Mouse (Mus musculus) midbrain, embryonic 13.5 days (tissue): ENCODE measurements at regions not wholly inside any gene's neighbourhood (a gene's known extent, or its start where the extent isn't known, plus 50 kb on each side); places are given as distances from the start of the nearest gene placed in this dataset.

Experiments
- ATAC-seq: fragments of 200-750 bp; cut with Nextera tagmentation; 2 replicates; pipeline ENCODE4 v1.8.0; 2017; ENCODE audit warnings: mild to moderate bottlenecking, moderate TSS enrichment, moderate library complexity
- H3K27ac ChIP-seq: fragments of 300-500 bp; sonication (generic); 2 replicates; pipeline ENCODE4 v1.5.1; 2015; ENCODE audit warnings: inconsistent platforms, mild to moderate bottlenecking, moderate library complexity
- H3K27me3 ChIP-seq: fragments of 300-500 bp; sonication (generic); 2 replicates; pipeline ENCODE4 v1.6.1; 2015; ENCODE audit warnings: mild to moderate bottlenecking, inconsistent platforms
- H3K36me3 ChIP-seq: fragments of 300-500 bp; sonication (generic); 2 replicates; pipeline ENCODE4 v1.6.1; 2015; ENCODE audit warnings: mild to moderate bottlenecking, inconsistent platforms
- H3K4me1 ChIP-seq: fragments of 300-500 bp; sonication (generic); replicated peaks from 2 replicates; pipeline ENCODE4 v1.6.1; 2015; ENCODE audit warnings: inconsistent platforms
- H3K4me2 ChIP-seq: fragments of 300-500 bp; sonication (generic); replicated peaks from 2 replicates; pipeline ENCODE4 v1.6.1; 2015; ENCODE audit warnings: moderate library complexity, mild to moderate bottlenecking, inconsistent platforms
- H3K4me3 ChIP-seq: fragments of 300-500 bp; sonication (generic); replicated peaks from 2 replicates; pipeline ENCODE4 v1.5.1; 2015; ENCODE audit warnings: mild to moderate bottlenecking, inconsistent platforms
- H3K9ac ChIP-seq: fragments of 300-500 bp; sonication (generic); replicated peaks from 2 replicates; pipeline ENCODE4 v1.6.1; 2015; ENCODE audit warnings: mild to moderate bottlenecking, inconsistent platforms
- H3K9me3 ChIP-seq: fragments of 300-500 bp; sonication (generic); 2 replicates; pipeline ENCODE4 v1.6.1; 2016; ENCODE audit warnings: mild to moderate bottlenecking, inconsistent platforms
- WGBS: fragments of 180-500 bp; shearing (Covaris S2); methylation state at CpG from one replicate; pipeline ENCODE4 v1.1.7; 2015; 5-methylcytosine and 5-hydroxymethylcytosine counted together

DNA sequence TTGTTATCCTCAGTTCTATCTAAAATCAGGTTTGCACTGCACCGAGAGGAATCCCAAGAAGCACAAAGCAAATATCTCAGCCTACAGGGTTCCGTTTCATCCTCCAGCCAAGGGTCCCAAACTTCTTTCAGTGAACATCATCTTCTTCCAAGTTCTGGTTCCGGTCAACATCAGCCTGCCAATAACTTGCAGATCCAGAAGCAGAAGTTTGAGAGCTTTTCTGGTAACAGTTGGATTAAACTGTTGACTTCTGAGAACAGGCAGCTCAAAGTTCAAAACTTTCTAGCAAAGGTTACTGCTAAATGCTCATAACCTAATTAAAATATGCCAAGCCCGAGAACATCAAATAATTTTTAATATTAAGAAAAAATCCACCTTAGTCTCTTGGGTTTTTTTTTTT, 237.0 kb upstream of the Gm37988 start:
- Histone ChIP-seq H3K4me2 (no peak overlapping the region), H3K9ac (no peak overlapping the region), H3K27ac (no peak overlapping the region), H3K27me3 (no peaks in the 10 kb centered on the region), H3K4me1 (peaks cover 3% of the 10 kb centered on the region), H3K4me3 (no peak overlapping the region), H3K9me3 (peaks cover 5% of the 10 kb centered on the region; the same call in 1 of the 2 replicates), H3K36me3 (no peaks in the 10 kb centered on the region)
- ATAC-seq, result no peak
- WGBS, result 85% methylated on average over 4 of the region's 4 CpGs

DNA sequence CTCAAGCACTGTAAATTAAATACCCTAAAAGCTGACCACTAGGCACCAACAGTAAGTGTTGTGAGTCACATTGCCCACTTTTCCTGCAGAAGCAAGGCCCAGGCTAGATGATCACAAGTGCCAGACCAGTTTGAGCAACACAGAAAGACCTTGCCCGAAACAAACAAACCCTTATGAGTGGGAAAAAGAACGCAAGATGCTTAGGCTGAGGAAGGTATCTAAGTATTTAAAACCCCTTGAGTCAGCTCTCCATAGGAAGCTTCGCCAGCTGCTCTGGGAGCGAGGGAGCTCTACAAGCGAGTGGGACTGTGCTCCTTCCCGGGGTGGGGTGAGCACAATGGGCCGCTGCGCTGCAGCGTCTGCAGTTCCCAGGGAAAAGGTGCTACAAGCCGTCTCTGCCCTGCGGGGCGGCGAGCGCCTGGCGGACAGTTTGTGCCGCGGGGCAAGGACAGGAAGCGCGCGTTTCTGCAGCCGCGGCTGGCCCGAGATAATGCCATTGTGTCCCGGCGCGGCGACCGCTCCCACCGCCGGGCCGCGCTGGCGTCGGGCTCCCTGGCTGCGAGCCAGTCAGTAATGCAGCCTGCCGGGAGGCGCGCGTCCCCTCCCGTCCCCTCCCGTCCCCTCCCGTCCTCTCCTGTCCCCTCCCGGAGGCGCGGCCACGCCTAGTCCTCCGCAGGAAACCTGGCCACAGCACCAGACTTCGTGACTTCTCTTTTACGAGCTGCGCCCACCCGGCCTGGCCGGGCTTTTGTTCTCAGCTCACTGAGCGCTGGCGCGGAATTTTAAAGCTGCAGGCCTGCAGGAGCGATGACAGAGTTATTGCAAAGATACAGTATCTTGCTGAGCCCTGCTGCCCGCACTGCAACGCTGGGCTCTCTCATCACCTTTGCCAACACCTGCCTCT, 236.1 kb upstream of the Gm37988 start:
- peaks cover 3% of the 10 kb centered on the region for H3K4me1 ChIP-seq

DNA sequence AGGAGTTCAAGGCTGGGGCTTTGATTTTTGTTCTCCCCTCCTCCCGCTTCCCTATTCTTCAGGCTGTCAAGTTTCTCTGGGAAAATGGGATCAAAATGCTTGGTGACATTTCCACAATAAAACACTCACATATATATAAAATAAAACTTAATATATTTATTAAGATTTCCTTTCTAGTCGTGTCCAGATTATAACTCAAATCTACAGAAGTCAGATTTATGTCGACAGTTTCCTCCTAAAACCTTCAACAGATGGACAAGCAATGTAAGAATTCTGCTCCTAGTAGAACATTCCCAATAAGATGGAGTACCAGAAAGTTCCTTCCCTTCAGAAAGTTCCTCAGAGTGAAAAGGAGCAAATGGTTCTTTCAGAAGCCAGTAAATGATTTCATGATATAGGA, 235.4 kb upstream of the Gm37988 start:
- peaks cover 5% of the 10 kb centered on the region; the same call in 1 of the 2 replicates for H3K9me3 ChIP-seq
- peak overlapping the region; percentile 87; the same call in 1 of the 2 replicates for H3K9ac ChIP-seq
- H3K4me3 ChIP-seq, result peak overlapping the region; percentile 55
- peak overlapping the region; percentile 70 for H3K4me2 ChIP-seq
- no peaks in the 10 kb centered on the region for H3K27me3 ChIP-seq
- no peaks in the 10 kb centered on the region for H3K36me3 ChIP-seq
- WGBS, result 39% methylated on average over 3 of the region's 3 CpGs
- H3K4me1 ChIP-seq, result peaks cover 3% of the 10 kb centered on the region
- peak overlapping the region; percentile 88 for H3K27ac ChIP-seq
- no peak for ATAC-seq

More for the DNA sequence above, 236.1 kb upstream of the Gm37988 start:
- peaks cover 5% of the 10 kb centered on the region; the same call in 1 of the 2 replicates for H3K9me3 ChIP-seq
- no peaks in the 10 kb centered on the region for H3K36me3 ChIP-seq
- peak overlapping the region; percentile 87 for H3K9ac ChIP-seq
- ATAC-seq, result peak; percentile 97
- under 1% methylated on average over 54 of the region's 58 CpGs for WGBS
- H3K4me3 ChIP-seq, result peak overlapping the region; percentile 55
- peak overlapping the region; percentile 70 for H3K4me2 ChIP-seq
- peak overlapping the region; percentile 88 for H3K27ac ChIP-seq
- no peaks in the 10 kb centered on the region for H3K27me3 ChIP-seq

DNA sequence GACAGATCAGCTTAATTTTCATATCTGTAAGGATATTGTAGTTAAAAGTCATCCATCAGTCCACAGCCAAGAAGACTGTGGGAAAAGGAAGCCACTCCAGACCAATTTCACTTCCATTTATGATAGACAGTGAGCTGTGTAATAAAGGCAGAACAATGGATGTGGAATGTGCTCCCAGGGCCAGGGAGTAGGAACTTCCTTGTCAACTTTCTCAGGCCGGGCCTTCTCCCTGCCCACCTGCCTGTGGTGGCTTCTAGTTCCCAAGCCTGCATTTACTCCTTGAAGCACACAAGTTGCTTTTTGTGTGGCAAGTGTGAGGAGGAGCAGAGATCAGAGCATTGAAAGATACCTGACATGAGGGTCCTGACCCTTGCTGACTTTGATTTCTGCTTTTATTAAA, 233.6 kb upstream of the Gm37988 start:
- no peak overlapping the region for H3K4me3 ChIP-seq
- no peaks in the 10 kb centered on the region for H3K27me3 ChIP-seq
- H3K36me3 ChIP-seq, result no peaks in the 10 kb centered on the region
- H3K4me2 ChIP-seq, result no peak overlapping the region
- no peaks in the 10 kb centered on the region for H3K9me3 ChIP-seq
- peaks cover 3% of the 10 kb centered on the region for H3K4me1 ChIP-seq
- WGBS, result 65% methylated on average over 1 of the region's 1 CpGs
- no peak for ATAC-seq
- H3K27ac ChIP-seq, result no peak overlapping the region
- no peak overlapping the region for H3K9ac ChIP-seq

DNA sequence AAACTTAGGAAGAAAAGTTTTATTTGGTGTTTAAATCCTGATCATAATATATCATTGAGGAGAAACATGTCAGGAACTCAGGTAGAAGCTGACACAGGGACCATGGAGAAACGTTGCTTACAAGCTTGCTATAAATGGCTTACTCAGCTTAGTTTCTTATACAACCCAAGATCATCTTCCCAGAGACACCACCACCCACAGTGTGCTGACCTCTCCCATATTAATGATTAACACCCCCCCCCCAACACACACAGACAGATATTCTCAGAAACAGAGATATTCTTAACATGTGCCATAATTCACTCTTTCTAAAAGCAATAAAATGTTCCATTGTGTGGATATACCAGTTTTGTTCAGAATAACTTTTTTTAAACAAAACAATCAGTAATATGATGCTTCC, 230.7 kb upstream of the Gm37988 start:
- ATAC-seq, result no peak
- no peak overlapping the region for H3K4me2 ChIP-seq
- H3K9ac ChIP-seq, result no peak overlapping the region
- no peaks in the 10 kb centered on the region for H3K27me3 ChIP-seq
- no peaks in the 10 kb centered on the region for H3K36me3 ChIP-seq
- H3K9me3 ChIP-seq, result no peaks in the 10 kb centered on the region
- 65% methylated on average over 1 of the region's 1 CpGs for WGBS
- H3K4me1 ChIP-seq, result no peaks in the 10 kb centered on the region
- H3K4me3 ChIP-seq, result no peak overlapping the region
- no peak overlapping the region for H3K27ac ChIP-seq

DNA sequence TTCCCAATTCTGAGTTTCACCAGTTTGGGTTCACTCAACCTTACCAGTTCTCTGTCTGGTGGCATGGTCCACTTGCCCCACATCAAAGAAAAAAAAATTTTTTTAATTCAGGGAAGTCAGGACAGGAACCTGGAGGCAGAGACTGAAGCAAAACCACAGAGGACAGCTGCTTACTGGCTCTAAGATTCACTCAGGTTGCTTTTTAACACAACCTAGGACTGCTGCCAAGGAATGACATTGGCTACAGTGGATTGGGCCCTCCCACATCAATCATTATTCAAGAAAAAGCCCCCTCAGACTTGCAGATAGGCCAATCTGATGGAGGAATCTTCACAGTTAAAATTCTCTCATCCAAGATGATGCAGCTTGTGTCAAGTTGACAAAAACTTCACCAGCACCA, 225.2 kb upstream of the Gm37988 start:
- Histone ChIP-seq H3K36me3 (no peaks in the 10 kb centered on the region), H3K4me2 (no peak overlapping the region), H3K27me3 (no peaks in the 10 kb centered on the region), H3K27ac (no peak overlapping the region), H3K9ac (no peak overlapping the region), H3K4me1 (no peaks in the 10 kb centered on the region), H3K4me3 (no peak overlapping the region), H3K9me3 (no peaks in the 10 kb centered on the region)
- ATAC-seq, result no peak

DNA sequence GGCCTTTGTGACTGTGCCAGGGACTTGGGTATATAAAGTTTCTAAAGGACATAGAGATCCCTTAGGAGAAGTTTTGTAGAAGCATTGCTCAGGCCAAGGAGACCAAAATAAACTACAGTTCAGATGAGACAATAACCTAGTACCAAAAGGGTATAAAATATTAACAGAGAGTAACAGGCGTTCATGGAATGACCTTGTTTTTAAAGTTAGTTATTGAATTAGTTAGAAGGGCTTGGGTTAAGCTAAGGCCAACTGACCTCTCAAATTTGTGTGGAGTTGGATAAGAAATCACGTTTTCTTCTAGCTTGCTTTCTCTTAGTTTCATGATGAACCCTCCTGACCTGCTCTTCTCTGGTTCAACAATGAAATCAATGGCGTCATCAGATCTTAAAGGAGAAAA, 209.8 kb upstream of the Gm37988 start:
- no peaks in the 10 kb centered on the region for H3K27me3 ChIP-seq
- WGBS, result 85% methylated on average over 3 of the region's 3 CpGs
- ATAC-seq, result no peak
- H3K9me3 ChIP-seq, result no peaks in the 10 kb centered on the region
- H3K9ac ChIP-seq, result no peak overlapping the region
- no peak overlapping the region for H3K27ac ChIP-seq
- no peaks in the 10 kb centered on the region for H3K36me3 ChIP-seq
- no peak overlapping the region for H3K4me2 ChIP-seq
- no peak overlapping the region for H3K4me3 ChIP-seq
- no peaks in the 10 kb centered on the region for H3K4me1 ChIP-seq

DNA sequence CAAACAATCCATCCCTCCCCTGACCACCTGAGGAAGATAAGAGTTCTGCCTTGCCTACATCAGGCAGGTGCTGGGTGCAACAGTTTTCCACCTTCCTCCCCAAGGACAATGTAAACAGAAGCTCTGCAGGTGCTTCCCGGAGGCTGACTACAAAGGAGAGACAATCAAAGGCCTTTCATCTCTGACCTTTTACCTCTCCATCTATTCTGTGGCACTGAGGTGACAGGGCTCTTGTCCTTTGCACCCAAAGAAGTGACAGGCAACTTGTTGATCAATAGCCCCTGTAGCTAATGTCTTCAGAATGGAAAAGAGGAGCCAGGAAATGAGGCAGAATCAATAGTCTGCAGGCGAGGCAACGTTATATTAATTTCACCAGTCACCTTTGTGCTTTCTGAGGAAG, 209.3 kb upstream of the Gm37988 start:
- ATAC-seq, result no peak
- WGBS, result 60% methylated on average over 3 of the region's 3 CpGs
- no peak overlapping the region for H3K4me3 ChIP-seq
- no peak overlapping the region for H3K9ac ChIP-seq
- H3K4me2 ChIP-seq, result no peak overlapping the region
- H3K36me3 ChIP-seq, result no peaks in the 10 kb centered on the region
- no peaks in the 10 kb centered on the region for H3K4me1 ChIP-seq
- H3K9me3 ChIP-seq, result no peaks in the 10 kb centered on the region
- H3K27me3 ChIP-seq, result no peaks in the 10 kb centered on the region
- no peak overlapping the region for H3K27ac ChIP-seq

DNA sequence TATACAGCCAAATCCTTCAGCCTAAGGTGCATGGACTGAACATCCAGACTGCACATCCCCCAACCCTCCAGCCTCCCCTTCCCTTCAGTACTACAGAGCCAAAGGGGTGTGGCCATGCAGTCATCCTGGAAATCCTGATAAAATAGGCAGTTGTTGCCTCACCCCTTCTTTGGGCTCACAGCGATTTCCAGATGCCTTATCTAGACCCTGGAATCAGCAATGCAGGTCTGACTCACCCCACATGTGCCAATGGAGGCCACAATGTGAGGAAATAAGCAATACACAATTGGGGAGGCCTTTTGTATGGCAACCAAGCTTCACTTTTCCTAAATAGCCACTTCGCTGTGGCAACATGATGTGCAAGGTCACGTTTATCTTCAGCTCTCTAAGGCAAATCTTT, 205.3 kb upstream of the Gm37988 start:
- no peak overlapping the region for H3K4me3 ChIP-seq
- no peak overlapping the region for H3K4me2 ChIP-seq
- no peak overlapping the region for H3K27ac ChIP-seq
- H3K9ac ChIP-seq, result no peak overlapping the region
- H3K36me3 ChIP-seq, result no peaks in the 10 kb centered on the region
- ATAC-seq, result no peak
- no peaks in the 10 kb centered on the region for H3K27me3 ChIP-seq
- no peaks in the 10 kb centered on the region for H3K4me1 ChIP-seq
- H3K9me3 ChIP-seq, result no peaks in the 10 kb centered on the region
- WGBS, result 91% methylated on average over 3 of the region's 3 CpGs

DNA sequence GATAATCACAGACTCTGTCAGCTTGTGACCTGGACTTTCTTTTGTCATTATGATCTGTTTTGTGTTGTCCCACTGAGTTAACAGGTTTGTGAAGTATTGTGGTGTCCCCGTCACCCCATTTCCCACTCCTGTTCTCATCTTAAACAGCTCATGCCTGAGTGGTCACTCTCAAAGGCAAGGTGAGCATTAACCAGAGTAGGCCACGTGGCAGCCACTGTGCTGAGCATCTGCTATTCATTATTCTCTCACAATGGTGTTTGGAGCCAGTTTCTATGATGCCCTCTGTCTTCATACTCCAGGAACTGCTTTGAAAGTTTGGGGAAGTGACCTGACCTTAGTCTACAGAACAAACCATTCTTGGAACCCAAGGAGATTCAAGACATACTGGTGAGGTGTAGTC, 198.9 kb upstream of the Gm37988 start:
- WGBS, result 46% methylated on average over 2 of the region's 2 CpGs
- H3K27ac ChIP-seq, result no peak overlapping the region
- H3K4me3 ChIP-seq, result no peak overlapping the region
- no peak for ATAC-seq
- no peaks in the 10 kb centered on the region for H3K4me1 ChIP-seq
- no peaks in the 10 kb centered on the region for H3K27me3 ChIP-seq
- H3K9ac ChIP-seq, result no peak overlapping the region
- no peak overlapping the region for H3K4me2 ChIP-seq
- H3K9me3 ChIP-seq, result no peaks in the 10 kb centered on the region
- no peaks in the 10 kb centered on the region for H3K36me3 ChIP-seq

DNA sequence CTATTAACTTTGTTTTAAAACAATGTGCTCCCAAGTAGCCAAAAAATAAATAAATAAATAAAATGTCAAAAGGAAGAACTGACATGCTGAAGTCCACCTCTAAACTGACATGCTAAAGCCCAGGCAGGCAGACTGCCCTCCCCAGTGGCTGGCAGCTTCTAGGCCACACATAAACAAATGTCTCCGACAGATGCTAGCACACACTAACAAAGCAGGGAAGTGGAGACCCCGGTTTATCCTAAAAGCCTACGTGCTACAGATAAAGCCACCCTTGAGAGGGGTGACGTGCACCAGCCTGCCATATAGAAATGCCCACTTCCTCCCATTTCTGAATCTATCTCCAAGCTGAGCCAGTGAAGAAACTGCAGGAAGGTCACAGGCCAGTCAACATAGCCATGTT, 194.4 kb upstream of the Gm37988 start:
- Histone ChIP-seq H3K4me2 (no peak overlapping the region), H3K9me3 (no peaks in the 10 kb centered on the region), H3K4me3 (no peak overlapping the region), H3K36me3 (no peaks in the 10 kb centered on the region), H3K27ac (no peak overlapping the region), H3K4me1 (no peaks in the 10 kb centered on the region), H3K9ac (no peak overlapping the region), H3K27me3 (no peaks in the 10 kb centered on the region)
- ATAC-seq, result no peak
- 71% methylated on average over 4 of the region's 4 CpGs for WGBS

DNA sequence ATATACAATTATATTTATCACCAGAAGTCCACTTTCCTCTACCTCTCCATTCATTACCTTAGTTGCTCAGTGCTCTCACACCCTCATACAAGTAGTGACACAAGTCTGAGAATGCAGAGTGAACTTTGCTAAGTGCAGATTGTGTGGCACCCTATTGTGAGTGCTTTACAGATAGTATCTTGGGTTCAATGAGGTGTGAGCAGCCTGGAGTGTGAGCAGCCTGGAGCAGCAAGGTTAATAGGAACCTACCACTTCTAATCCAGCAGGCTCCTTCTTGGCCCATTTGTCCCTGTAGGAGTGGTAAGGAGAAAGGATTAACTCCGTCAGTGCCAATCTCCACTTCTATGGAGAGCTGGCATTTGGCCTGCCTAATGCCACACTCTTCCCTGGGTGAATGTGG, 192.4 kb upstream of the Gm37988 start:
- no peaks in the 10 kb centered on the region for H3K4me1 ChIP-seq
- no peak for ATAC-seq
- H3K9me3 ChIP-seq, result no peaks in the 10 kb centered on the region
- no peaks in the 10 kb centered on the region for H3K27me3 ChIP-seq
- no peak overlapping the region for H3K4me3 ChIP-seq
- H3K36me3 ChIP-seq, result no peaks in the 10 kb centered on the region
- 79% methylated on average over 1 of the region's 1 CpGs for WGBS
- H3K9ac ChIP-seq, result no peak overlapping the region
- no peak overlapping the region for H3K27ac ChIP-seq
- no peak overlapping the region for H3K4me2 ChIP-seq

DNA sequence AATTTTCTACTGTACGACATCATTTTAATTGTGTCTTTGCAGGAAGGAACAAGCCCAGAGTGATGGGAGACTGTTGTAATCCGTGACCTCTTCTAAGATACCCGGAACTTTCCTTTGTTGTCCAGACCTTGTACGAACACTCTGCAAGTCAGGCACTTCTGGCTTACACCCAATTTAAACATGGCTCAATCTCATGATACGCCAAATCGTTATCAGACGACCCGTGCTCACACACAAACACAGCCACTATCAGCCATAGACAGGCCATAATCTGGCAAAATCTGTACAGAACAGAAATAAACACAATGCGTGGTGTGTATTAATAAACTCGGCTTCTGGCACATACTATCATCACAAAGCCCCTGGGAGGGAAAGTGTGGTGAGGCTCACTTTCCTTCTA, 190.2 kb upstream of the Gm37988 start:
- Histone ChIP-seq H3K4me1 (no peaks in the 10 kb centered on the region), H3K27ac (no peak overlapping the region), H3K4me3 (no peak overlapping the region), H3K9ac (no peak overlapping the region), H3K27me3 (no peaks in the 10 kb centered on the region), H3K36me3 (no peaks in the 10 kb centered on the region), H3K4me2 (no peak overlapping the region), H3K9me3 (no peaks in the 10 kb centered on the region)
- 81% methylated on average over 10 of the region's 10 CpGs for WGBS
- no peak for ATAC-seq
